Mouse (Mus musculus) urinary bladder, adult 18-20 months (tissue): Measurements from ENCODE around the gene Fam183b.
"Not testable (repeated sequence)": the region's sequence is repeated elsewhere in the genome, so short reads cannot be mapped to it uniquely, and the experiment has no call there.

Experiments used
- DNase-seq, 2 experiments: peaks; one replicate each; pipeline ENCODE4 v3.0.0; 2022; ENCODE audit warnings: low spot score in 2 of 2, mixed read lengths in 2 of 2

Fam183b gene

DNA sequence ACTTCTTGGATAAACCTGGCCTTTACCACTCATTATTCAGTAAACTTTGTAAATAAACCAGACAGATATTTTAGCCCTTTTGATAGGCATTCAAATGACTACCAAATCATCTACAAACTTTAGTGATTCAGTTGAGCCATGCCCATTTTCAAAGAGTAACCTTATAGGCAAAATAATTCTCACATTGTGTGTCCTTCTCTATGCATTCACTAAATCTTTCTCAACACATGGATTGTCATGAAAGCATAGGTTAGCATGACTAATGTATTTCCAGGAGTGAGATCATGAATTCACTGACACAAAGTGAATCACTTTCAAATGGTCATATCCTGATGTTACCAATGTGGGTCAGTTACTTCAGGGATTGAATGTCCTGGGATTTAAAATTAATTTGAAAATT, 28.9 kb downstream of the Fam183b start, which contains the start of gene Olfr315:
Gene Olfr315, plus strand, starts transcription at position 301 of the 400 bp plus-strand sequence.
- DNase-seq, result no peak

DNA sequence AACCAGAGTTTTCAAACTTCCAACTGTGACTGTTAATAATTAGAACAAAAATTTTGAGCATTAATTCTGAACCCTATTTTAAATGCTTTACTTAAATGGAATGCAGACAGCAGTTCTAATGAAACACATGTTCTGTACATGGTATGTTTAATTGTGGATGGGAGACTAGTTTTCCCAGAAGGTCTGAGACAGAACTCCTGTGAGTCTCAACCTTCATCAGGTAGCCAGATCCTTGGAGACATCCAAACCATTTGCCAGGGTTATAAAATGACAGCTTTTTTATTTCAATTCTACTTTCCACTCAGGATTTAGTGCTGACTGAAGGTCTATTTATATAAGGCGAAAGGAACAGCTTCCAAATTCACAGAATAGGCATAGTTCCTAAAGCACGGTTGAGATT, 49.3 kb downstream of the Fam183b start, which contains the start of gene Olfr316:
Gene Olfr316, plus strand, starts transcription at position 301 of the 400 bp plus-strand sequence.
- DNase-seq, result no peak

DNA sequence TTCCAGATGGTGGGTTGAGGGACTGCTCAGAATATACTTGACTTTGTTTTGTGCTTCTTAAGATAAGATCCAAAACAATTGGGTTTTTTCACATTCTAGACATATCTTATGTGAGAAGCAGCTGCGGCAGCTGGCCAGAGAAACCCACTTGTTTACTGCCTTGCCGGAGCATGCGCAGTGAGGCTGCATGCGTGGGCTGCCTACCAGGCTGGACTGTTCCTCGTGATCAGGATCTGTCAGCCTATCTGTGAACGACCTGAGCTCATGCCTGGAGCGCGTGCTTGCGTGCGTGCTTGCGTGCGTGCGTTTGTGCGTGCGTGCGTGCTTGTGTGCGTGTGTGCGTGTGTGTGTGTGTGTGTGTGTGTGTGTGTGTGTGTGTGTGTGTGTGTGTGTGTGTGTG, 50.7 kb downstream of the Fam183b start:
- DNase-seq, result not testable (repeated sequence)
